Mouse (Mus musculus) E14TG2a.4 (cell line): ENCODE results near the gene Hexim2.

Source experiments
- CTCF ChIP-seq: conservative IDR thresholded peaks from 2 replicates; pipeline ENCODE4 v1.5.1; 2014; ENCODE audit warnings: low read length
- NANOG ChIP-seq: IDR thresholded peaks from 2 replicates; pipeline ENCODE4 v1.6.1; 2014; ENCODE audit warnings: borderline replicate concordance, low read length, mixed read lengths
- POU5F1 ChIP-seq: IDR thresholded peaks from 2 replicates; pipeline ENCODE4 v1.6.1; 2014; ENCODE audit warnings: low read length, borderline replicate concordance

GRCm38 (mm10) chr11:103176510-103176909 is 44.3 kb downstream of the Hexim2 start:
- no peak for TF ChIP-seq CTCF
- no peak for TF ChIP-seq POU5F1
- no peak for TF ChIP-seq NANOG
